Mouse (Mus musculus) adipocyte (in vitro differentiated cells): ENCODE data around the gene Slc17a9.

Source experiments
- DNase-seq: peaks from one replicate; pipeline ENCODE4 v3.0.0-alpha.2; 2016; ENCODE audit warnings: low spot score

Slc17a9 gene

DNA sequence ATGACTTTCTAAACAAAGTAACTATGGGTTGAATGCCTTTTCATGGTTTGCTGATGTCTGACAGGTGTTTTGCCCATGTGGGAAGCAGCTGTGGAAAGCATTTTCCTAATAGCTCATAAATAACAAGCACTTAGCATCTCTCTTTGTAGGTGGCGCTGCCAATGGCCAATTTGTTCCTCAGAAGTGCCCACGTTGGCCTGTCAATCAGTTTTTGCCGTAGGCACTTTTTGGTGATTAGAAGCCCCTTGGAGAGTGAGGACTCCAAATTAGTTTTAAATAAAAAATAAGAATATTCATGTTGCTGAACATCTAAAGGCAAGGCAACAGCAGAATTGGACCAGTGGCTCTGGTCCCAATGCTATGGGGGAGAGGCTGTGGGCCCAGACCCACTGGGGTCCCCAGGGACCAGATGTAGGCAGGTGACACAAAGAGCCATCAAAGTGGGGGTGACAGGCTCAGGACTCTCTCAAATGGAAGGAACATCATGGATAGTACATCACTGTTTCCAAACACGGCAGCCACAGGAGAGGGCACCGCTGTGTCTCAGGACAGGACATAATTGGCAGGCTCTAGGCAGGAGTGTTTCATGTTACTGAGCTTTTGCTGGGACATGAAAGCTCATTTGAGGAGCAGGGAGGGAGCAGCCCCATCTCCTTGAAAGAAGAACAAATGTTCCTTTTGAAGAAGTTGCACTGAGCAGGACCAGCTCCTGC is 30.1 kb downstream of the Slc17a9 start:
- no peak for DNase-seq

DNA sequence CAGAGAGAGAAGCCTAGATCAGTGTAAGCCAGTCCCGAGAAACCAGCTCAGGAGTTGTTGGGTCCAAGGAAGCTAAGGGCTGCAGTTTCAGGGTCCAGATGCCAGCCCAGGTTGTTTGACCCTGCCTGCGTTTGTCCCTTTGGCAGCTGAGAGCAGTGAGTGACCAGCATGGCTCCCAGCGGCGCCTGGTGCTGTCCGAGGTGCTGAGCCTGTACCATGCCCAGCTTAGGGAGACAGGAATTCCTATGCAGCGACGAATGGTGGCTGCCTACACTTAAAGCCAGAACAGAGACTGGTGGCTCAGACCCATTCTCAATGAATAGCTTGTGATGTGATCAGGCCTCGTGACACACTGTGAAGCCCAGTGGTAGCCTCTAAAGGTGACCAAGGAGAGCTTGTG is 30.8 kb downstream of the Slc17a9 start:
- peak; percentile 68 for DNase-seq

DNA sequence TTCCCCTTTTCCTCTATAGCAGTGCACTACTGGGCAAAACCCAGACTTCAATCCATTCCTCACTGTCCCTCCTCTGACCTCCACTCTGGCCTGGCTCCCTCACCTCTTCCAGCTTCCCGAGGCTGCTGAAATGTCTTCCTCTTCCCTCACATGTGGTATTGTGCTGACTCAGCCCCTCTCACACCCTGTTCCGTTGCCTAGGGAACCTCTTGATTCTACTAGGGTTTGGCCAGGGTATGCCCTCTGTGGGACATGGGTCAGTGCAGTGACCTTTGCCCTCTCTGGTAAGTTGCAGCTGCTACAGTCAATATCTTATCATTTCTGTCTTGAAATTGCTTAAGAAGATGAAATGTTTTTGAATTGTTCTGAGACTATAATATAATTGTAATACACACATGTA is 31.7 kb downstream of the Slc17a9 start:
- DNase-seq, result no peak

DNA sequence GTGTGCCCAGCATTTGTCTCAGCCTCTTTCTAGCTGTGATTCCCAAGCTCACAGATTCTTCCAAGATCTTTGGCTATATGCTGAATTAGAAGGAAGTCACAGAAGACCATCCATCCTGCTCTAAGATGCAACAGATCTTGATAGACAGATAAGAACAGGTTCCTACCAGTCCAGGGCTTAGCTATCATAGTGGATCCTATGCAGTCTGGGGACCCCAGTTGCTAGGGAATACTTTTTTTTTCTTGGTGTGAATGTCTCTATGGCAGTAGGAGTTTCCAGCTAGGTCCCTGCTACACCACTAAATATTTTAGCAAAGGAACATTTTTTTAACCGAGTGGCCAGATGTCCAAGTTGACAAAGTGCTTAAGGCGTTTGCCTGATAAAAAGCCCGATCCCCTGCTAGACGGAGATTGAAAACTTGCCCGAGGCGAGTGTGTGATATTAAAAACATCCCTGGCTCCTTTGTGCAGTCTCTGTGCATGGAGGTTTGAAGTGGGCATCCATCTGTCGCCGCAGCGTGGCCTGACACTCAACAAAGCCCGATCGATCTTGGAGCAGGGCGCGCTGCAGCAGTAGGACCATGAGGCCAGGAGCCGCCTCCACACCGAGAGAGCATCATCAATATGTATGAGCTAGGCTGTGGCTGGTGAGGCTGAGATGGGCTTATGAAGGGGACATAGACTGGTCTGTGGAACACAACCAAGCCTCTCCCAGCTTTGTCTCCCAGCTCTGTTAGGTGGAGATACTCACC is 33.6 kb downstream of the Slc17a9 start:
- DNase-seq, result no peak

DNA sequence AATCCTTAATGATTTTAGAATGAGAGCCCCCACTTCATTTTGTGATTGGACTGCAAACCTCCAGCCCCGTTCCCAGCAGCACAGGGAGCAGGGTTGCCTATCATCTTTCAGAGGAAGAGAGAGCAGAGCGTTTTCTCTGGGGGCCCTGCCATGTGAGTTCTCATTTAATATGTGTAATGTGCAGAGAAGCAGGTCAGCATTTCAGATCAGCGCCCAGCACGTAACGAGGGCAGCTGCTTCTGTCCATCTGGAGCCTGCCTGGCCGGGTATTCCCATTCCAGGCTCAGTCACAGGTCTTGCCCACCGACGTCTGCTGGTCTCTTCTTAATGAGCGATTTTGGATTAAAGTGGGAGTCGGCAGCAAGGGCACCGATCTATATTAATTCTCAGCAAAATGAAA is 39.9 kb downstream of the Slc17a9 start:
- no peak for DNase-seq

DNA sequence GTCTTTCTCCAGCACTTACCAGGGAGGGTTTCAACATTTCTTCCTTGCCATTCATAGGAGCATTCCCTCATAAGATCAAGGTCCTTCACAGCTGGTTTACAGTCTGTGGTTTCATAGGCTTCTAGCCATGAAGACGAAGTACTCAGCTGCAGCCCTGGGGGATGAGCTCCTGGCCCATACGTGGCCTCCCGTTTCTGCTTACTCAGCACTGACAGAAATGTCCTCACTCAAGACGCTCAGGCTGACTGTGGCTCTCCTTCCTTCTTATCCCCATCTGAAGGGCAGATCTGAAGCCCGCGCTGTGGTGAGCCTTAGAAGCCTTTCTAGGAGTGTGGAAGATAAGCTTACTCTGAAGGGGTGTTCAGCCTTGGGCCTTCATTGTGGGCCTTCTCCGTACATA is 40.6 kb downstream of the Slc17a9 start:
- no peak for DNase-seq

DNA sequence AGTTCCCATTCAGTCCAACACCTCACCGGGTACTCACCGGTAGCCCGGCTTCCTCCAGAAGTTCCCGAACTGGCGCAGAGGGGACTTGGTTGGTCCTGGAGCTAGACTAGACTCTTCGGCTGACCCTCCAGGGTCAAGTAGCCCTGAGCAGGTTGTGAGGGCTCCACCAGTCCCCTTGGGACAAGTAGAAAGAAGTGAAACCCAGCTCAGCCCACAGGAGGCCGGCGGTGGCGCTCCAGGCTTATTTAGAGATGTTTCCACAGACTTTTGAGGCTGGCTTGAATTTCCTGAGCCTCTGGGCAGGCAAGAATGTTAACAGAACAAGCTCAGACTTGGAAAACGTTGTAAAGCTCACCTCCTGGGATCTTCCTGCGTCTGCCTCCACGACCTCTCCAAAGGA is 50.2 kb downstream of the Slc17a9 start:
- DNase-seq, result no peak

DNA sequence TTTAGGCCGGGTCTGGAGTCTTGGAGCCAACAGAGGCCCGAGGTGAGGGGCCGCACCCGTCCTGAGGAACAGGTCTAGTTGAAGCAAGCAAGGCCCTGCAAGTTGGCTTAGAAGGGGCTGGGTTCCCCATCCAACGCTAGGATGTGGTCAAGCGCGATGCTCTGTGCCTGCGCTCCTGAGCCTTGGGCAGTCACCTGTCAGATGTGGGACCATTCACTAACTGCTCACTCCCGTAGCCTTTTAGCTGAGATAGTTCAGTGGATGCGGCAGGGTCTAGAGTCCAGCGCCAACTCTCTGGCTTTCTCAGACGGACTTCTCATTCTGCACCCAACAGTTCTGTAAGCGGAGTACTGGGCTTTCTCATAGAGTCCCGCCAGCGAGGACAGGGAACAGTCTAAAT is 50.6 kb downstream of the Slc17a9 start:
- DNase-seq, result no peak

DNA sequence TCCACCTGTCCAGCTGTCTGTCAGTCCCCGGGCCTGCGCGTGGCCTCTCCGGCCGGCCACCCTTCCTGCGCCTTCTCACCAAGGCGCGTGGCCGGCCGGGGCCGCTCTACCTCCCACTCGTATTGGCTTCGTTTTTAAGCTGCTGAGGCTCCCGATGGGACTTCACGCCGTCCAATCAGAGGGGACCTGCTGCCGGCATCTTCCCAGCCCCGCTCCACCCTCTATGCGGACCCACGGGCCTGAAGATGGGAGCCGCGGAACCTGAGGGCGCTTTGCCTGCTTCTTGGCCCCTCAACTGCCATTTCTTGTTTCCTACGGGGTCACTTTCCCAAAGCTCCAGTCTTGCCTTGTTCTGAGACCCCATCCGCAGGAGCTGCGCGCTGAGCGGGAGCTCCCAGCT is 51.7 kb downstream of the Slc17a9 start, which contains the start of gene Bhlhe23:
Gene Bhlhe23, minus strand, starts transcription at position 108 of the 400 bp plus-strand sequence.
- DNase-seq, result no peak

DNA sequence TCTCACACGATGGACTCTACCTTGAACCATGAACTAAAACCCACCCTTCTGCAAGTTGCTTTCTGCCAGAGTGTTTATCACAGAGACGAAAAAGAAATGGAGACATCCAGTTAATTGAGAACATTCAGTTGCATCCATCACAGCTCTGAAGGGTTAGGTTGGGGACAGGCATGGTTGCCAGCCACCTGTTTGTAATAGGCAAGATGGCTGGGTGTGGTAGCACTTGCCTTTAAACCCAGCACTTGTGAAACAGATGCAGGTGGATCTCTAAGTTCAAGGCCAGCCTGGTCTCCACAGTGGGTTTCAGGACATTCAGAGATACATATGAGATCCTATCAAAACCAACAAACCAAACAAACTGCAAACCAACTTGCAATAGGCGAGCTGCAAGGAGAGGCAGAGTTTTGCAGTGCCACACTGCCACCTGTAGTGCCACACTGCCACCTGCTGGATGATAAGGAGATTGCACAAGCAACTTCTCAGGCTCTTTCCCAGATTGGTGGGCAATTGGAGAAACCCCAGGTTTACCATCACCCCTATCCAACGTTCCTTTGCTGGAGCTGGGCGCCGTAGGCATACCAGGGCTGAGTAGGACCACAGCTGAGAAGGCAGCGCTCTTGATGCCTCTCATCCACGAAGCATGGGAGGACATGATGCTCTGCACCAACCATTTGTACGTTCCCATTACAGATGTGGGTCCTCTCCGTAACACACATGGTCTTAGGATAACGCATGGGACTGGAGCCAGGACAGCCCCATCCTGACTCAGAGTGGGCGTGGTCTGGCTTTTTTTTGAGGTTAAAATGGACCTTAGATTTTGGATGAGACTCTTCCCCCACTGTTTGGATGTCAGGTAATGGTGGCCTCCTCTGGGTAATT is 54.4 kb downstream of the Slc17a9 start:
- DNase-seq, result peak; percentile 70

DNA sequence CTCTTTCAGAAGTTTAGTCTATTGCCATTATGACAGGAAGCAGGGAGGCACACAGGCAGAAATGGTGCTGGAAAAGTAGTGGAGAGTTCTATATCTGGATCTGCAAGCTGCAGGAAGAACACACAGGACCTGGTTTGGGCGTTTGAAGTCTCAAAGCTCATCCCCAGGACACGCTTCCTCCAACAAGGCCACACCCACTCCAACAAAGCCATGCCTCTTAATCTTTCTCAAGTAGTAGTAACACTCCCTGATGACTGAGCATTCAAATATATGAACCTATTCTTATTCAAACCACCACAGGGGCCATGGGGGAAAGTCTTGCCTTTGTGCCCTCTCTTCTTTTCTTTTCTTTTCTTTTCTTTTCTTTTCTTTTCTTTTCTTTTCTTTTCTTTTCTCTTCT is 55.2 kb downstream of the Slc17a9 start:
- no peak for DNase-seq

DNA sequence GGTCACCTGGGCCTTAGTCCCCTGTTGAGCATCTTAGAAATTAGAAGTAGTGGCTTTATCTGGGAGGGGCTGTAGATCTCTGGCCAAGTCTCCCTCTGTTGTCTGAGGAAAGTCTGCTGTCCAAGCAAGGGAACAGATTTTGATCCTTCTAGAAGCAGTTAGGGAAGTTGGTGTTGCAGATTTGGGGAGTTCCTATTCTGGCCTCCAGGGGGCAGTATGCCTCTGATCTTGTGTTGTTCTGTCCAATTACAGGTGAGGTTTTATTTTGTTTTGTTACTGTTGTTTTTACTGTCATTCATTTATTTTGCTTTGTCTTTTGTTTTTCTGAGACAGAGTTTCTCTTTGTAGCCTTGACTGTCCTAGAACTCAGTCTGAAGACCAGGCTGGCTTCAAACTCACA is 61.7 kb downstream of the Slc17a9 start:
- peak; percentile 60 for DNase-seq

DNA sequence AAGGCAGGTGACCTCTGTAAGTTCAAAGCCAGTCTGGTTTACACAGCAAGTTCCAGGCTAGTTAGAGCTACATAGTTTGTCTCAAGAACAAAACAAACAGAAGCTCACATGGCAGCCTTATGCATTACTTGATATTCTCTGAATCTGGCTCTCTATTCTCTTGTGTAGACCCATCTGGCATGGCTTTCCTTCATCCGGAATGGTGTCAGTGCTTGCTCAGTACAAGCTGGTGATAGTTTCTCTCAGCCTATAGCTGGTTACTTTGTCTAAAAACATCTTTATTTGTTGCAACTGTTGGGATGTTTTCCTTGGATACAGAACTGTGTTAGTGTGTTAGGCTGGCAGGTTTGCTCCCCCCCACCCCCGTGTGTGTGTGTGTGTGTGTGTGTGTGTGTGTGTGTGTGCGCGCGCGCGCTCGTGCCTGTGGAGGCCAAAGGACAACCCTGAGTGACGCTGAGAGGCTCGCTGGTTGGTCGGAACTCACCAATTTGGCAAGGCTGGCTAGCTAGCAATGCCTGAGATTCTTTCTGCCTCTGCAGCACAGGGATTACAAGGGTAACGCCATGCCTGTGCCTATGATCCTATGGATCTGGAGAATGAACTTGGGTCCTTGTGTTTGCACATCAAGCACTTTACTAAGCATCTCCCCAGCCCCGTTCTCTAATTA is 62.6 kb downstream of the Slc17a9 start:
- no peak for DNase-seq

DNA sequence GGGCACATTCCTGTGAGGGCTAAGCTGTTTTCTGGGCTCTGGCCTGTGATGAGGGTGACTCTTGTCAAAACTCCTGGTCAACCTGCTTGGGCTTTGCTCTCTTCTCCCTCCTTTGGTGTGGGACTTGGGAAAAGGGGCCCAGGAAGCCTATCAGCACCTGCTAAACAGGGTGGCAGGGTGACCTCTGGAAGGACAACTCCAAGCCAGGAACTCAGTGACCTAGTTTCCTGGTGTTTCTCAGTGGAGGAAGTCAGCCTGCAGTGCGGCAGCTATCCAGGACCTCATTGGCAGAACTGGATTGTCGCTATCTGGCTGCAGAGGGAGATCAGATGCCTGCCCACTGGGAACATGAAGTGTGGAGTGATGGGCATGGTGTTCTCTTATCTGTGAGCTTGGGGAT is 63.3 kb downstream of the Slc17a9 start:
- no peak for DNase-seq

DNA sequence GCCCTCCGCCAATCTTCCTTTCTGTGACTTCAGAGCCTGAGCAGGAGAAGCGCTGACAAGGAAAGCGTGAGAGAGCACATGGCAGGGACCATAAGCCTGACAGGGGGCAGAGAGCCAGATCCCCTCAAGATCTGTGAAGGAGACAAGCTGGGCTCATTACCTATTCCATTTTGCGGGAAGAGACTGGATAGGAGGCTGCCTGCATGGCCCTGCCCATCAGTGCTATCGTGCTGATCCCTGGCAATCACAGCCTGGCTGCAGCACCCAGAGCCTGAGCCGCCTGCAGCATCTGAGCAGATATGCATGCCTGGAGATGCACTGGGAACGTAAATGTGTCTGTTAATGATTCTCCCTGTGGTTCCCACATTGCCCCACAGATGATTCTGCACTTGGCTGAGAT is 63.8 kb downstream of the Slc17a9 start:
- DNase-seq, result no peak

DNA sequence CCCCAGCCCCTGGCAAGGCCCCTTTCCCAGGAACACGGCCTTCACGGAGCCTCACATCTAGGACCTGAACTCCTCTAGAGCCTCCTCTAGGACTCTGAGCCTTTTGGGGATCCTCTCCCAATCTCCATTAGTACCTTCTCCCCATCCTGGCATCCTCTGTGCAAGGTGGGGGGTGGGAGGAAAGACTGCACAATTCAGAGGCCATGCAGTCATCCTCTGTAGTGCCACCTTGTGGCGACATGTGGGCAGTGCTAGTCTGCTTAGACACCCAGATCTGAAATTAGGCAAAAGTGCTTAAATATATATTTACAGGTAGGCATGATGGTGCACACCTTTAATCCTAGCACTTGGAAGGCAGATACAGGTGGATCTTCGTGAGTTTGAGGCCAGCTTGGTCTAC is 66.6 kb downstream of the Slc17a9 start:
- peak; percentile 47 for DNase-seq
